Mouse (Mus musculus): ENCODE results near the gene Olfr287.

Gene Olfr287

GRCm38 (mm10) chr15:98168622-98169004 is 52.2 kb downstream of the Olfr287 start:
- DNase-seq (ENCODE audit: low spot score in 2 of 2): no peak

- peak; percentile 60 to 67 for DNase-seq (ENCODE audit: low spot score in 2 of 2)
Observed at GRCm38 (mm10) chr15:98167645-98168621, 52.9 kb downstream of the Olfr287 start.

- no peak for DNase-seq (ENCODE audit: low spot score in 2 of 2)
Observed at GRCm38 (mm10) chr15:98166963-98167644, 53.8 kb downstream of the Olfr287 start, which contains the start of gene Ccdc184. Gene Ccdc184, plus strand, starts transcription at chr15:98167158.

GRCm38 (mm10) chr15:98165525-98165924 is 55.3 kb downstream of the Olfr287 start, which contains the start of gene Asb8:
Gene Asb8, minus strand, starts transcription at chr15:98165625.
- DNase-seq (ENCODE audit: low spot score in 2 of 2): no peak

GRCm38 (mm10) chr15:98162561-98162960 is 58.3 kb downstream of the Olfr287 start:
- no peak for DNase-seq (ENCODE audit: low spot score in 2 of 2)

GRCm38 (mm10) chr15:98161026-98161805 is 59.6 kb downstream of the Olfr287 start:
- DNase-seq (ENCODE audit: low spot score in 2 of 2): no peak

- DNase-seq (ENCODE audit: low spot score in 2 of 2): no peak
Observed at GRCm38 (mm10) chr15:98157253-98157652, 63.6 kb downstream of the Olfr287 start.
